Mouse (Mus musculus) large intestine, adult 2 months (tissue): ENCODE data around the gene Gm12253. TPM values are rescaled to one million over a fixed set of nuclear protein-coding genes. Genes with fewer than 3 reads are reported as not detected.

Source experiments
- DNase-seq: peaks from one replicate; pipeline ENCODE4 v3.0.0-alpha.2; 2012; ENCODE audit warnings: low read depth, low spot score
- WGBS: fragments of 180-500 bp; shearing (Covaris S2); methylation state at CpG from one replicate; pipeline ENCODE4 v1.1.7; 2018; 5-methylcytosine and 5-hydroxymethylcytosine counted together
- polyA plus RNA-seq: library from polyadenylated mRNA; depleted of rRNA; stranded (reverse); fragments of >200 nt; gene quantifications from 2 replicates; pipeline ENCODE4 v1.2.3, GENCODE M21; 2012; rRNA removed

Gene Gm12253
- polyA plus RNA-seq, result not detected in 2 replicates

DNA sequence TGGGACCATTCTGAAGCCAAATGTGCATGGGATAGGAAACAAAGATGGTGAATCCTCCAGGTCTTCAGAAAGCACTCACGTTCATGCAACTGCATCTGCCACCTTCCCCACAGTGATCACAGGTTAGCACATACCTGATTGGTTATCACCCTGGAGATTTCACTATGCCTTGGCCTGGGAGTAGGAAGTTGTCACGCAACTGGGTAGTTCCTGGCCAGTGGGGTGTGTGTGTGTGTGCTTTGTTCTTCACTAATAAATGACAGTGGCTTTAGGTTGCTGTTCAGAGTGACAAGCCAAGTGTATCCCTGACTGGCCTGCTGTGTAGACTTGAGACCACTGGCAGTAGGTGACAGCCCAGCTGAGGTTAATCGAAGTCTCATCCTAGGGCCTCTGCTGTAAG, at the start of gene Gm12253:
Gene Gm12253 (plus strand): TSS at position 301 of the 400 bp plus-strand sequence.
- no peak for DNase-seq
- 88% methylated on average over 3 of the region's 3 CpGs for WGBS

DNA sequence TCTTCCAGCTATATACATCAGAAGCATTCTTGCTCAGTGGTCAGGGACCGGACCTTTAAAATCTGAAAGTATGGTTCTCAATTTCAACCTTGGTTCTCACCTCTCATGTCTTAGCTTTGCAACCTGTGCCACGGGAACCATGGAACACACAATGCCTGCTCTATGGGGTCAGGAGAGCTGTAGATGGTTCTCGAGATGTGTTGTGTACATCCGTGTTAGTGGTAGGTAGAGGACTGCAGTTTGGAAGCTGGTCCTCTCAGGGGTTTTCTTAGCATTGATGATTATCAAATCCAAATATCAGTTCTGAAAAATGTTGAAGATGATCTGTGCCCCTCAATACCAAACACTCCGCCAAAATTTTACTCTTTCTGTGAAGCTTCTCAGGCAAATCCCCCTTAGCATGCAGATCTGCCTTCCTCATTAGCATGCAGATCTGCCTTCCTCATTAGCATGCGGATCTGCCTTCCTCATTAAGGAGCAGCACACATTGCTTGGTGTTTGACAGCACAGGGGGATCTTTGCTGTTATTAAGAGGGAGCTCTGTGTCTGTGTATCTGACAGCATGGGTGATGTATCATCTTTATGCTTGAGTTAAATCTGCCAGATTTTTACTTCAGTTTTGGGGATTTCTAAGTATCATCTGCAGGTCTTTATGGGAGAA, 32.2 kb upstream of the Gm12253 start:
- 76% methylated on average over 6 of the region's 6 CpGs for WGBS
- no peak for DNase-seq

DNA sequence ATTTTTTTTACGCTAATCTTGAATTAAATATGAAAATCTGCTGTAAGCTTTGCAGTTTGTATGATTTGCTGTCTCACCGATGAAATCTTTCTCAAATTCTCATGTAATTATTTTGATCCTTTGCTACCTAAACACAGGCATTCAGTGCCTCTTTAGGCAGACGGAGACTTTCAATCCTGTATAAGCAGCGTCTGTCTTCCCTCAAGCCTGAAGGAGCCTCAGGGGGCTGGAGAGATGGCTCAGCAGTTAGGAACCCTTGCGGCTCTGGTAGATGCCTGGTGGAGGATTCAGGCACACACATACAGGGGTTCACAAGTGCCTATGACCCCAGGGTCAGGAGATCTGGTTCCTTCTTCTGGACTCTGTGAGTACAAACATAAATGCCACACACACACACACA, 31.7 kb upstream of the Gm12253 start:
- DNase-seq, result no peak
- 73% methylated on average over 5 of the region's 5 CpGs for WGBS

DNA sequence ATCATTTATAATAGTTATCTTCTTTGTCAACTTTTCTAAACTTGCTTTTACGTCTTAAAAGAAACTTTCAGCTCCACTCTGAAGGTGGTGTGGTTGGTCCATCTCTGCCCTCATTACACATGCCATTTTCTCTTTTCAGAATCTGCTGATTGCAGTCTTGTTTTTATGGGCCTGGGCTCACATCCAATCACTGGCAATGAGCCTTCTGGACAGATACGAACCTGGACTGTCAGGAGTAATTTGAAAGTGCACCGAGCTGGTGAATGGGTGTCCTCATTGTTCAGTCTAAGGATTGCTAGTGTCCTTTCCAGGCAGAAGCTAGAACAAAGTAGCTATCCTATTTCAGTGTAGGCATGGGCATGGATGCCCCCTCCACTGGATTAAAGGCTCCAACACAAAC, 24.3 kb upstream of the Gm12253 start:
- no peak for DNase-seq
- WGBS, result 10% methylated on average over 3 of the region's 3 CpGs

DNA sequence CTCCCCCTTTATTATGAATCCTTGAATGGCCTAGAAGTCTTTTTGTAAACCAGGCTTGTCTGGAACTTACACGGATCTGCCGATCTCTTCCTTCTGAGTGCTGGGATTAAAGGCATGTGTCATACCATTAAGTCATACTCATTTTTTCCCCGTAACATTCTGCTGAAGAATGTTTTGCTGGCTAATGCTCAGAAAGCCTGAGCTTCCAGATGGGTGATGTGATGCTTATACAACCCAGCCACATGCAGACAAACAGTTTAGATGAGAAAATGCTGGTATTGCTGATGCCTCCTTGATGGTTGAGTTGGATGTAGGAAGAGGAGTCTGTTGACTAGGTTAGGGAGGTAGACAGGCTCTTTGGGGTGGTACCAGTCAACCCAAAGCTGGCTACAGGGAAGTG, 14.0 kb upstream of the Gm12253 start:
- WGBS, result 29% methylated on average over 3 of the region's 3 CpGs

DNA sequence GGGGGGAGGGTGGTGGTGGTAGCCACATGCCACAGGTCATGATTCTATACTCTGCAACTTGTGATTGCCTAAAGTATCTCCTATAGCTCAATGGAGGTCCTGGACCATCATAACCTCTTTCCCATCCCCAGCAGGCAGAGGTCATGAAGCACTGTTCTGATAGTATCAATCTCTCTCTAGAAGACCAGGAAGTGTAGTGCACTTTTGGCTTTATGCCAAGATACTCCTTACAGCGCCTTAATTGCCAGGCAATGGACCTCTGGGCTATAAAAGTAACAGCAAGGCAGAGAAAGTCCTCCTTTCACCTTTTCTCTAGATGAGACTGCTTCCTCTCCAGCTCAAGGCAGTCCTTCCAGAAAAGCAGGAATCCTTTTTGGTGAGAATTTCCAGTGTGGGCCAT, 11.5 kb upstream of the Gm12253 start, which contains the start of gene 1810065E05Rik:
Gene 1810065E05Rik (plus strand): TSS at position 297 of the 400 bp plus-strand sequence.
- DNase-seq, result peak; percentile 92
- WGBS, result 12% methylated on average over 1 of the region's 1 CpGs

More for the DNA sequence above, 14.0 kb upstream of the Gm12253 start:
- no peak for DNase-seq

DNA sequence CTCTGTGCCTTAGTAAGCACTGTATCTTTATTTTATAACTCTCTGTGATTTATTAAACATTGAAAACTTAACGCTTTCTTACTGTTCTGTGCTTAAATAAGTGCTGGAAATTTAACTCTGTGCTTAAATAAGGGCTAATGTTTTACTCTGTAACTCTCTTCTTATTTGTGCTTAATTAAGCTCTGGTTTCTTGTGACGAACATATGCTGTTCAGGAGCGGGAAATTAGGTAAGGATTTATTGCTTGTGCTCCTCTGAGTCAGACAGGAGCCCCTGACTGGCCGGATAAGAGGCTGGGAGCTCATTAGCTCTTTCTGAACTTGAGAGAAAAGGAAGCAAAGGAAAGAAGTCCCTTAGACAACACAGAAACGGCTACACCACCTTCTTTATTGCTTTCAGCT, 5.5 kb downstream of the Gm12253 start:
- DNase-seq, result no peak
- 7% methylated on average over 5 of the region's 5 CpGs for whole genome bisulfite sequencing

DNA sequence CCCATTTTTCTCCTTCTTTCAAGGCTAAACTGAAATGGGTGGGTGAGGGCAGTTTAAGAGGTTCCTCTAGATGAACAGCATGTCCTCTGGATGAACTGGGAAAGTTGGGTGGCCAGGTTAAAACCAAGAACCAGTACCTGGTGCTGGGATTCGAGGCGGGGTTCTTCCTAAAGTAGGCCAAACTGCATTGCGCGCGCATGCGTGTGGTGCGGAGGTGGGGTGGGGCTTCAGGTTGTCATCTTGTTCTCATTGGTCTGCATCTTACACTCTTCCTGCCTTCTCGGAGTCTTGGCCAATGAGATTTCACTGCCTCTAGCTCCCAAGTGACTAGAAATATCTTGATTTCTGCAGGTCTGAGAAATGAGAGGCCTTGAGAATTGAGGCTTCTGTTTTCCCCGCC, 20.4 kb downstream of the Gm12253 start, which contains the start of gene Lypd9:
Gene Lypd9 (minus strand): TSS at position 165 of the 400 bp plus-strand sequence.
- no peak for DNase-seq
- WGBS, result 97% methylated on average over 9 of the region's 9 CpGs

DNA sequence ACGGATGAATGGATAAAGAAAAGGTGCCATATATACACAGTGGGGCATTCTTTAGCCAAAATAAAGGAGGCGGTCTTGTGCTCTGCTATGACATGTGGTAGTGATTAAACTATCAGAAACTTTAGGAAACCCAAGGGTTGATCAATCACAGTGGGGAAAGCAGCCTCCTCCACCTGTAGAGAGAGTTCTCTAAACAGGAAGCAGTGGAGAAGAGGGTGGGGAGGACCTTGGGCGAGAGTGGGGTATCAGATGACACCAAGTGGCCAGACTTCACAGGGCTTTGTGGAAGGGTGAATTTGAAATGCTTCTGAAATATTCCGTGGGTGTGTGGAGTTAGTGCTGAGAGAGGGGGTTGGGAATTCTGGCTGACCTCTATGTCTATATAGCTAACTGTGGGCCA, 21.2 kb downstream of the Gm12253 start:
- WGBS, result 57% methylated on average over 4 of the region's 4 CpGs
- no peak for DNase-seq

DNA sequence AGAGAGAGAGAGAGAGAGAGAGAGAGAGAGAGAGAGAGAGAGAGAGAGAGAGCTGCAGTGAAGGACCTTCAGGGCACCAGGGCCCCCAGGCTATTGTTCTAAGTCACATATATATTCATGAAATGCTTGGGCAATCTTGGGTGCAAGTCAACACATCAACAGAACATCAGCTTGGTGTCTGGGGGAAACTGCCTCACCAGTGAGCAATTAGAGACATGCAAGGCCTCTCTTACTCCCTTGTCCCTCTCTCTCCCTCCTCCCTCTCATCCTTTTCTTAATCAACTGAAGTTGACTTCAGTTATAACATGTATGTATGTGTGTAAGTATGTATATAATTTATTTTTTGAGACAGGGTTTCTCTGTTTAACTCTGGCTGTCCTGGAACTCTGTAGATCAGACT, 29.8 kb downstream of the Gm12253 start, which contains the start of gene Olfr30:
Gene Olfr30 (minus strand): TSS at position 101 of the 400 bp plus-strand sequence.
- no peak for DNase-seq

Other genes starting within 250 kb of the Gm12253 start
- 41.9 and 47.9 TPM in 2 replicates for gene Igtp, start 233.0 kb upstream of the Gm12253 start, polyA plus RNA-seq
- 29.1 TPM in 2 replicates for gene Irgm2, start 232.9 kb upstream of the Gm12253 start, polyA plus RNA-seq
- 0.09 and 0.19 TPM in 2 replicates for gene 4930438A08Rik, start 157.8 kb upstream of the Gm12253 start, polyA plus RNA-seq
- 24.8 and 28.7 TPM in 2 replicates for gene Zfp692, start 125.5 kb upstream of the Gm12253 start, polyA plus RNA-seq
- gene Zfp672, start 102.2 kb upstream of the Gm12253 start, polyA plus RNA-seq, result 16.6 and 20.8 TPM in 2 replicates
- gene Sh3bp5l, start 101.8 kb upstream of the Gm12253 start, polyA plus RNA-seq, result 26.7 and 27.6 TPM in 2 replicates
- 6,429 and 6,795 TPM in 2 replicates for gene Lypd8, start 53.5 kb upstream of the Gm12253 start, polyA plus RNA-seq
- gene 1810065E05Rik, start 11.4 kb upstream of the Gm12253 start, polyA plus RNA-seq, result 19.1 and 114 TPM in 2 replicates
- not detected in 2 replicates for gene Lypd9, start 20.4 kb downstream of the Gm12253 start, polyA plus RNA-seq
- gene Olfr30, start 29.7 kb downstream of the Gm12253 start, polyA plus RNA-seq, result not detected in 2 replicates
- not detected in 2 replicates for gene Olfr332, start 60.0 kb downstream of the Gm12253 start, polyA plus RNA-seq
- not detected in 2 replicates for gene Olfr331, start 70.0 kb downstream of the Gm12253 start, polyA plus RNA-seq
- not detected in 2 replicates for gene Olfr330, start 102.3 kb downstream of the Gm12253 start, polyA plus RNA-seq
- not detected in 2 replicates for gene Olfr329-ps, start 113.9 kb downstream of the Gm12253 start, polyA plus RNA-seq
- not detected in 2 replicates for gene Olfr328, start 123.1 kb downstream of the Gm12253 start, polyA plus RNA-seq
- gene Olfr224, start 138.0 kb downstream of the Gm12253 start, polyA plus RNA-seq, result not detected in 2 replicates
- not detected in 2 replicates for gene Olfr325, start 145.2 kb downstream of the Gm12253 start, polyA plus RNA-seq
- gene Olfr324, start 162.6 kb downstream of the Gm12253 start, polyA plus RNA-seq, result not detected in 2 replicates
- 166 and 238 TPM in 2 replicates for gene 2210407C18Rik, start 183.5 kb downstream of the Gm12253 start, polyA plus RNA-seq
- gene Olfr323, start 197.9 kb downstream of the Gm12253 start, polyA plus RNA-seq, result 0.43 TPM in 1 of 2 replicates, not detected in the other
- gene Trim58, start 207.9 kb downstream of the Gm12253 start, polyA plus RNA-seq, result 0.09 and 0.10 TPM in 2 replicates
- gene Olfr322, start 226.2 kb downstream of the Gm12253 start, polyA plus RNA-seq, result not detected in 2 replicates
- gene Olfr320, start 248.5 kb downstream of the Gm12253 start, polyA plus RNA-seq, result not detected in 2 replicates